Mouse (Mus musculus) heart, adult 10 weeks (tissue): ENCODE results near the gene Gm21988. TPM values are rescaled to one million over a fixed set of nuclear protein-coding genes. Genes with fewer than 3 reads are reported as not detected.

Source experiments
- polyA plus RNA-seq: library from polyadenylated mRNA; stranded (reverse); fragments of 350-450 nt; fragmentation: Illumina TruSeq; extraction: RNeasy Lipid Tissue Mini Kit (QIAGEN cat#74804); gene quantifications from one replicate; pipeline ENCODE4 v1.2.3, GENCODE M21; 2014; ENCODE audit warnings: low read depth, low replicate concordance

Gene Gm21988
- polyA plus RNA-seq, result 4.5 TPM

DNA sequence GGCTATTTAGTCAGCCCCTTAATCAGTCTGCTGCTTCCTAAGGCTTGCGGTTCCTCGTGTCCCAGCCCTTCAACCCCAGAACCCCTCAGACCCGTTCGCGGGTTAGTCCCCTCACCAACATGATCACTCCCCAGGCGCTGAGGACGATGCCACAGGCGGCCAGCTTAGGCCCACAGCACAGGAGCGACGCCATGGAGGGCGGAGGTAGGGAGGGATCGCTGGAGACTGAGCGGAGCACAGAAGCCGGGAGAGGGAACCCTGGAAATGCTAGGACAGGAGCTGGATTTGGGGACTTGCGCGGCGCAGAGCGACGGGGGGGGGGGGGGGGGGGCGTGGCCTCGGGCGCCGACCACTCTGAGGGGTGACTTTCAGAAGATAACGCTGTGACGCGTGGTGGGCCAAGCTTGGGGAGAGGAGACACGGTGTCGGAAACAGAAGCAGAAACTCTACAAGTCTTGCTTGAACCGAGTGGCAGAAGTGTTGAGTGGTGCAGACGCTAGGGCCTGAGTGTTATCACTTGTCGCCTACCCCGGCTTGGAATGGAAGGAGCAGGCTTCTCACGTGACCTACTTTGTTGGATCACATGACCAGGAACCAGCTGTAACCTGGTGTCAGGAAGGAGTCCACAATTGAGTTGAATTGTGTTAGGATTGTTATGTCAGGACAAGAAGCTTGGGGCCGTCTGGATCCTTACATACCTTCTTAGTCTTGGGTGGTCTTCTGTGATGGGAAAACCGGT is at the start of gene Gm21988, which contains the start of gene Rnasek:
Gene Gm21988 (minus strand): TSS at position 290 of the 739 bp plus-strand sequence.
Gene Rnasek (minus strand): TSS at position 302 of the 739 bp plus-strand sequence.

DNA sequence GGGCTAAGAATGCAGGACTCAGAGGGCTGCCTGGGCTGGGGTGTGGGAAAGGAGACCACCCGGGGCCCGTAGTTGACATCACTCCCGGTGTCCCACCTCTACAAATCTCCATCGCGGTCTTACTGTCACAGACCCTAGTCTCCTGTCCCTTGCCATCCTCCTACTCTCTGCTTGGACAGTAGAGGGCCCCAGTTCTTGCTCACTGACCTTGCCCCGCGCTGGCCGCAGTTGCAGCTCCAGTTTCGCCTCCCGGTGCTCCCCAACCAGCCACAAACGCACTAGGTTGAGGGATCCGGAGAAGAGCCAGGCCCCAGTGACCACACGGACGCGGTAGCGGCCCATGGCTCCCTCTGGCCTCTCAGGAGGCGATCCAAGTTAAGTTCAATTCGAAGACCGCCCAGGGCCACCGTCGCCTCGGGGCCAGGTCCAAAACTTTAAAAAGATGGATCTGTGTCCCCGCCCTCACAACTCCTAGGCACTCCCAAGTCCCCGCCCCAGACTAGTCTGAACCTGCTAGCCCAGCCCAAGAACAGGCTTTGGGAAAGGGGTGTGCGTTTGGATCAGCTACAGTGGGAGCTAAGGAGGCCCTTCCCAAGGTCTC is 15.4 kb upstream of the Gm21988 start, which contains the start of gene Alox12:
Gene Alox12 (minus strand): TSS at position 423 of the 601 bp plus-strand sequence.

DNA sequence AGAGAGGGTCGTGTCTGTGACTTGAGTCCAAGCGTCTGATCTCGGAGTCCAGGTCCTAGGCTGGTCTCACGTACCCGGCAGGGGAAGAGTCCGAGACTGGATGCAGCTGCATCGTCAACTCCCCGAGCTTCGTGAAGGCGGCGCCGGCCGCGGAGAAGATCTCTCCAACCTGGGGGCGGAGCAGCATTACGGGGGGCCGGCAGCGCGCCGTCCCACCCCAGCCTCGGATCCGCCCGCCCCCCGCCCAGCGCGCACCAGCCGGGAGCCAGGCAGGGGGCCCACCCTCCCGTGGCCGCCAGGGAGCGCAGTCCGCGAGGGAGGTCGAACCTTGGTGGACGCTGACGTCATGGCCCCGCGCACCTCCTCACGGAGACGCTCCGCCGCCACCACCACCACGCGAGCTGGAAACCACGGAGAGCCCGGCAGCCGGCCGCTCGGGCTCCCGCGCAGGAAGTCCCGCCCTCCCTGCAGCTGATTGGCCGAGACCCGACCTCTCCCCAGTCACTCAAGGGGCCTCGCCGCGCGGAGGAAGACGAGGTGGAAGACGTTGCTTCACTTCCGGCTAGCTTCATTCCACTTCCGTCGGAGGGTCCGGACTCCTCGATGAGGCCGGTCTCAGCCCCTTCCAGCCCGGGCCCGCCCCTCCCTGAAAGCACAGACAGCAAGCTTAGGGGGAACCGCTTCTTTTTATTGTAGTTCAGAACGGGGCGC is 2.0 kb downstream of the Gm21988 start, which contains the start of gene 0610010K14Rik:
Gene 0610010K14Rik (minus strand): TSS at position 458 of the 711 bp plus-strand sequence.

GRCm38 (mm10) chr11:70229260-70230010 is 10.2 kb downstream of the Gm21988 start, which contains the start of gene Bcl6b:
Bcl6b (minus strand) TSS chr11:70229798.

GRCm38 (mm10) chr11:70220731-70221602 is 18.7 kb downstream of the Gm21988 start, which contains the start of gene Slc16a13:
Slc16a13 (minus strand) TSS chr11:70221064.

GRCm38 (mm10) chr11:70212423-70212822 is 27.2 kb downstream of the Gm21988 start, which contains the start of gene Slc16a11:
Slc16a11 (plus strand) TSS chr11:70212752.

Other genes starting within 250 kb of the Gm21988 start
- 418 TPM for gene Gabarap, start 248.7 kb downstream of the Gm21988 start, polyA plus RNA-seq
- gene Phf23, start 244.1 kb downstream of the Gm21988 start, polyA plus RNA-seq, result 25.3 TPM
- 5.6 TPM for gene Dvl2, start 239.2 kb downstream of the Gm21988 start, polyA plus RNA-seq
- gene Acadvl, start 224.4 kb downstream of the Gm21988 start, polyA plus RNA-seq, result 1,086 TPM
- gene Dlg4, start 222.9 kb downstream of the Gm21988 start, polyA plus RNA-seq, result 3.2 TPM
- gene Asgr1, start 185.7 kb downstream of the Gm21988 start, polyA plus RNA-seq, result 0.50 TPM
- gene Asgr2, start 147.2 kb downstream of the Gm21988 start, polyA plus RNA-seq, result 0.68 TPM
- gene Mgl2, start 109.5 kb downstream of the Gm21988 start, polyA plus RNA-seq, result 16.8 TPM
- 7.1 TPM for gene Clec10a, start 83.6 kb downstream of the Gm21988 start, polyA plus RNA-seq
- 0.71 TPM for gene Slc16a11, start 27.1 kb downstream of the Gm21988 start, polyA plus RNA-seq
- 3.4 TPM for gene Slc16a13, start 18.8 kb downstream of the Gm21988 start, polyA plus RNA-seq
- gene Bcl6b, start 10.0 kb downstream of the Gm21988 start, polyA plus RNA-seq, result 15.9 TPM
- 37.6 TPM for gene 0610010K14Rik, start 1.9 kb downstream of the Gm21988 start, polyA plus RNA-seq
- 154 TPM for gene Rnasek, start within 50 bp of the Gm21988 start, polyA plus RNA-seq
- gene Alox12, start 15.5 kb upstream of the Gm21988 start, polyA plus RNA-seq, result 4.5 TPM
- gene Alox12e, start 82.8 kb upstream of the Gm21988 start, polyA plus RNA-seq, result not detected
- gene Alox15, start 112.2 kb upstream of the Gm21988 start, polyA plus RNA-seq, result 0.84 TPM
- 13.6 TPM for gene Pelp1, start 170.2 kb upstream of the Gm21988 start, polyA plus RNA-seq
- 15.8 TPM for gene Arrb2, start 192.8 kb upstream of the Gm21988 start, polyA plus RNA-seq
- gene Med11, start 212.1 kb upstream of the Gm21988 start, polyA plus RNA-seq, result 9.5 TPM
- gene Zmynd15, start 219.6 kb upstream of the Gm21988 start, polyA plus RNA-seq, result 2.3 TPM
- 12.2 TPM for gene Cxcl16, start 220.2 kb upstream of the Gm21988 start, polyA plus RNA-seq